Mouse (Mus musculus) kidney, adult 9 months (tissue): ENCODE data around the gene 6030408B16Rik.
"Not testable (repeated sequence)": the region's sequence is repeated elsewhere in the genome, so short reads cannot be mapped to it uniquely, and the experiment has no call there.

ENCODE experiments used
- DNase-seq: peaks from one replicate; pipeline ENCODE4 v3.0.0; 2022

6030408B16Rik gene

GRCm38 (mm10) chr15:101322640-101323039, 29.6 kb downstream of the 6030408B16Rik start:
- DNase-seq, result no peak

- DNase-seq, result no peak
Observed at GRCm38 (mm10) chr15:101323511-101323910, 30.5 kb downstream of the 6030408B16Rik start.

GRCm38 (mm10) chr15:101324409-101324808, 31.4 kb downstream of the 6030408B16Rik start:
- not testable (repeated sequence) for DNase-seq

GRCm38 (mm10) chr15:101325991-101326534, 33.1 kb downstream of the 6030408B16Rik start:
- no peak for DNase-seq

DNA sequence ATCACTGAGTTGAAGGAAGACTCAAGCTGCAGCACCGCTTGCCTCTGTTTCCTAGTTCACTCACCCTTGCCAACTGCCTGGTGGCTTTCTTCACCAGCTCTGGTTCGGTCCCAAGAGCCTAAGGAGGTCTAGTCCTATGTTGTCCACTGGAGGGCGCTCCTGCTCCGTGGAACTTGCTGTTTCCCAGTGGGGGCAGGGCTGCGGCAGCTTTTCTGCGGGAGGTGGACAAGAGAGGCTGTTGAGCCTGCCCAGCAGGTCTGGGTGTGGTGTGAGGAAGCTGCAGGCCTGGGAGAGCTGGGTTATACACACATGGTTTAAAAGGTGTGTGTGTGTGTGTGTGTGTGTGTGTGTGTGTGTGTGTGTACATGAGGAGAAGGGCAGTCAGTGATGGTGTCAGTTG, 34.3 kb downstream of the 6030408B16Rik start:
- DNase-seq, result peak; percentile 83

GRCm38 (mm10) chr15:101328876-101329563, 36.0 kb downstream of the 6030408B16Rik start:
- no peak for DNase-seq

DNA sequence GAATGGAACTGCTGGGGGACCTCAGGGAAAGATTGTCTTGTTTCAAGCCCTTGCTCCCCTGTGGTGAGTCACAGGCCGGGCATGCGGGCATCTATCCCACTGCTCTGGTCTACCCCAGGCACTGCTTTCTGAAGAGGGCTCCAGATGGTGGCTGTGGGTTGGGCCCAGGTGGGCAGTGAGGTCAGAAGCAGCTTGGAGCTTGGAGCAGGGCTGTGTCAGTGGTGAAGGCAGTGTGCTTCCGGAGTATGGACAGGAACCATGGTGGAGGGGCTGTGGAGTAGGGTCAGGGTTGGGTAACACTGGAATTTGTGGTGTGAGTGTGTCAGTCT, 36.5 kb downstream of the 6030408B16Rik start:
- no peak for DNase-seq

- DNase-seq, result no peak
Observed at GRCm38 (mm10) chr15:101331090-101331489, 38.1 kb downstream of the 6030408B16Rik start.

GRCm38 (mm10) chr15:101332370-101332769, 39.4 kb downstream of the 6030408B16Rik start:
- no peak for DNase-seq

DNA sequence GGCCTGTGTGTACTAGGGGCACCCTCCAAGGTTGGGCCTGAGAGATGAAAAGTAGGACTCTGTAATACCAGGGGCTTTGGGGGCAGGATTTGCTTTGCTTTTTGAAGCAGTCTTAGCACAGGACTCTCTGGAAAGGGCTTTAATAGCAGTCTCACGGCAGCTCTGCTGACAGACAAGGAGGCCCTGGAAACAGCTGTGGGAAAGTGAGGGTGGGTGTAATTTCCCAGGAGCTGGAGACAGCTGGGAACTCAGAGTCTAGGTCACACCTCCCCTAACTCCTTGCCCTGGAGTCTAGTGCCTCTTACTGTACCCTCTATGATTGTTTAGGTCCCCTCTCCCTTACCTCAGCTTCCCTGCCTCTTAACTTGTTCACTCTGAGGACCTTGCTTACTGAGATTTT, 40.2 kb downstream of the 6030408B16Rik start:
- no peak for DNase-seq

DNA sequence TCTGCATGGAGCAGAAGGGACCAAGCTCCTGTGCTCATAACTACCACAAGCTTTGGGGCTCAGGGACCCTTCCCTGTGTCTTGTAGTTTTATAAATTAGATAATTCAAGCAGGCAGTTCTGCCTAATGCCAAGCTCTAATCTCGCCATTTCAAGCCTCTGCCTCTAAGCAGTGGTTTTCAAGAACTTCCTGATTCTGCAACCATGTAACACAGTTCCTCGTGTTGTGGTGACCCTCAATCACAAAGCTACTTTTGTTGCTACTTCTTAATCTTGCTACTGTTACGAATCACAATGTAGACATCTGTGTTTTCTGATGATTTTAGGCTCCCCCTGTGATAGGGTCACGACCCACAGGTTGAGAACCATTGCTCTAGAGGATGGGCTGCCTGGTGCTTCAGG, 40.6 kb downstream of the 6030408B16Rik start:
- DNase-seq, result no peak

GRCm38 (mm10) chr15:101336474-101337174, 43.6 kb downstream of the 6030408B16Rik start:
- DNase-seq, result peak; percentile 32

- peak; percentile 33 for DNase-seq
Observed at GRCm38 (mm10) chr15:101338359-101338758, 45.3 kb downstream of the 6030408B16Rik start.

GRCm38 (mm10) chr15:101339537-101339936, 46.5 kb downstream of the 6030408B16Rik start:
- peak; percentile 91 for DNase-seq

- DNase-seq, result peak; percentile 32
Observed at GRCm38 (mm10) chr15:101341797-101342515, 48.9 kb downstream of the 6030408B16Rik start.
